Mouse (Mus musculus): ENCODE measurements at regions not wholly inside any gene's neighbourhood (a gene's known extent, or its start where the extent isn't known, plus 50 kb on each side); places are given as distances from the start of the nearest gene placed in this dataset.

GRCm38 (mm10) chr4:142641069-142641468 lies 401.9 kb upstream of the Kazn start:
- no peak for ATAC-seq
- no peak overlapping the region for H3K4me3 ChIP-seq (ENCODE audit: low read depth, low read length)
- H3K27me3 ChIP-seq (replicated peaks; ENCODE audit: control insufficient read depth, insufficient read depth, low read length), result no peaks in the 10 kb centered on the region
- H3K27ac ChIP-seq (ENCODE audit: low read depth, low read length), result no peak overlapping the region
- H3K9me3 ChIP-seq (replicated peaks; ENCODE audit: control insufficient read depth, low read length), result no peaks in the 10 kb centered on the region
- H3K36me3 ChIP-seq (ENCODE audit: control insufficient read depth, insufficient read depth, low read length), result no peaks in the 10 kb centered on the region
- H3K4me1 ChIP-seq (ENCODE audit: control insufficient read depth, insufficient read depth, low read length), result peaks cover 9% of the 10 kb centered on the region; the same call in 1 of the 2 replicates
- no peak overlapping the region for H3K9ac ChIP-seq (ENCODE audit: low read length)
- WGBS, result 93% methylated on average over 10 of the region's 10 CpGs
- no peak overlapping the region for H3K4me2 ChIP-seq (ENCODE audit: low read length)
- DNase-seq (ENCODE audit: low spot score), result no peak

- no peak for DNase-seq (ENCODE audit: low spot score)
- Histone ChIP-seq H3K9me3 (replicated peaks; ENCODE audit: control insufficient read depth, low read length) (no peaks in the 10 kb centered on the region), H3K36me3 (ENCODE audit: control insufficient read depth, insufficient read depth, low read length) (no peaks in the 10 kb centered on the region), H3K4me1 (ENCODE audit: control insufficient read depth, insufficient read depth, low read length) (peaks cover 9% of the 10 kb centered on the region; the same call in 1 of the 2 replicates), H3K27me3 (replicated peaks; ENCODE audit: control insufficient read depth, insufficient read depth, low read length) (no peaks in the 10 kb centered on the region), H3K4me2 (ENCODE audit: low read length) (peak overlapping the region; percentile 32; the same call in 1 of the 2 replicates), H3K27ac (ENCODE audit: low read depth, low read length) (peak overlapping the region; percentile 76), H3K4me3 (ENCODE audit: low read depth, low read length) (no peak overlapping the region), H3K9ac (ENCODE audit: low read length) (peak overlapping the region; percentile 51)
- 27% methylated on average over 9 of the region's 9 CpGs for WGBS
- peak; percentile 57 for ATAC-seq
Observed at GRCm38 (mm10) chr4:142639340-142639733, 400.1 kb upstream of the Kazn start.

- Histone ChIP-seq H3K9me3 (replicated peaks; ENCODE audit: control insufficient read depth, low read length) (no peaks in the 10 kb centered on the region), H3K36me3 (ENCODE audit: control insufficient read depth, insufficient read depth, low read length) (no peaks in the 10 kb centered on the region), H3K9ac (ENCODE audit: low read length) (peak overlapping the region; percentile 51), H3K27me3 (replicated peaks; ENCODE audit: control insufficient read depth, insufficient read depth, low read length) (no peaks in the 10 kb centered on the region), H3K4me1 (ENCODE audit: control insufficient read depth, insufficient read depth, low read length) (peaks cover 9% of the 10 kb centered on the region; the same call in 1 of the 2 replicates), H3K4me2 (ENCODE audit: low read length) (peak overlapping the region; percentile 32; the same call in 1 of the 2 replicates), H3K27ac (ENCODE audit: low read depth, low read length) (peak overlapping the region; percentile 76), H3K4me3 (ENCODE audit: low read depth, low read length) (no peak overlapping the region)
- DNase-seq (ENCODE audit: low spot score) (peak; percentile 71), ATAC-seq (peak; percentile 70)
- WGBS, result 4% methylated on average over 13 of the region's 13 CpGs
Observed at GRCm38 (mm10) chr4:142638733-142639339, 399.6 kb upstream of the Kazn start.

- Histone ChIP-seq H3K27me3 (replicated peaks; ENCODE audit: control insufficient read depth, insufficient read depth, low read length) (no peaks in the 10 kb centered on the region), H3K4me3 (ENCODE audit: low read depth, low read length) (no peak overlapping the region), H3K4me2 (ENCODE audit: low read length) (no peak overlapping the region), H3K9ac (ENCODE audit: low read length) (no peak overlapping the region), H3K9me3 (replicated peaks; ENCODE audit: control insufficient read depth, low read length) (no peaks in the 10 kb centered on the region), H3K27ac (ENCODE audit: low read depth, low read length) (peak overlapping the region; percentile 76), H3K36me3 (ENCODE audit: control insufficient read depth, insufficient read depth, low read length) (no peaks in the 10 kb centered on the region), H3K4me1 (ENCODE audit: control insufficient read depth, insufficient read depth, low read length) (peaks cover 9% of the 10 kb centered on the region; the same call in 1 of the 2 replicates)
- ATAC-seq (no peak), DNase-seq (ENCODE audit: low spot score) (no peak)
- WGBS, result 85% methylated on average over 4 of the region's 4 CpGs
Observed at GRCm38 (mm10) chr4:142638057-142638456, 398.9 kb upstream of the Kazn start.

- H3K27me3 ChIP-seq (replicated peaks; ENCODE audit: control insufficient read depth, insufficient read depth, low read length), result no peaks in the 10 kb centered on the region
- H3K9me3 ChIP-seq (replicated peaks; ENCODE audit: control insufficient read depth, low read length), result no peaks in the 10 kb centered on the region
- H3K27ac ChIP-seq (ENCODE audit: low read depth, low read length), result no peak overlapping the region
- H3K4me2 ChIP-seq (ENCODE audit: low read length), result no peak overlapping the region
- DNase-seq (ENCODE audit: low spot score) (peak; percentile 26), ATAC-seq (no peak)
- H3K9ac ChIP-seq (ENCODE audit: low read length), result no peak overlapping the region
- peaks cover 7% of the 10 kb centered on the region; the same call in 1 of the 2 replicates for H3K4me1 ChIP-seq (ENCODE audit: control insufficient read depth, insufficient read depth, low read length)
- WGBS, result 68% methylated on average over 8 of the region's 8 CpGs
- H3K36me3 ChIP-seq (ENCODE audit: control insufficient read depth, insufficient read depth, low read length), result no peaks in the 10 kb centered on the region
- H3K4me3 ChIP-seq (ENCODE audit: low read depth, low read length), result no peak overlapping the region
Observed at GRCm38 (mm10) chr4:142634398-142634797, 395.2 kb upstream of the Kazn start.

GRCm38 (mm10) chr4:142633667-142634350 lies 394.6 kb upstream of the Kazn start:
- no peak for ATAC-seq
- Histone ChIP-seq H3K9ac (ENCODE audit: low read length) (no peak overlapping the region), H3K4me3 (ENCODE audit: low read depth, low read length) (no peak overlapping the region), H3K27me3 (replicated peaks; ENCODE audit: control insufficient read depth, insufficient read depth, low read length) (no peaks in the 10 kb centered on the region), H3K36me3 (ENCODE audit: control insufficient read depth, insufficient read depth, low read length) (no peaks in the 10 kb centered on the region), H3K4me2 (ENCODE audit: low read length) (no peak overlapping the region), H3K27ac (ENCODE audit: low read depth, low read length) (no peak overlapping the region), H3K4me1 (ENCODE audit: control insufficient read depth, insufficient read depth, low read length) (peaks cover 2% of the 10 kb centered on the region; the same call in 1 of the 2 replicates), H3K9me3 (replicated peaks; ENCODE audit: control insufficient read depth, low read length) (no peaks in the 10 kb centered on the region)
- no peak for DNase-seq (ENCODE audit: low spot score)
- WGBS, result 78% methylated on average over 13 of the region's 13 CpGs

GRCm38 (mm10) chr4:142626503-142627194 lies 387.4 kb upstream of the Kazn start:
- DNase-seq (ENCODE audit: low spot score) (no peak), ATAC-seq (no peak)
- no peak overlapping the region for H3K4me3 ChIP-seq (ENCODE audit: low read depth, low read length)
- H3K27ac ChIP-seq (ENCODE audit: low read depth, low read length), result no peak overlapping the region
- H3K9me3 ChIP-seq (replicated peaks; ENCODE audit: control insufficient read depth, low read length), result no peaks in the 10 kb centered on the region
- H3K36me3 ChIP-seq (ENCODE audit: control insufficient read depth, insufficient read depth, low read length), result no peaks in the 10 kb centered on the region
- H3K4me2 ChIP-seq (ENCODE audit: low read length), result no peak overlapping the region
- no peaks in the 10 kb centered on the region for H3K27me3 ChIP-seq (replicated peaks; ENCODE audit: control insufficient read depth, insufficient read depth, low read length)
- no peak overlapping the region for H3K9ac ChIP-seq (ENCODE audit: low read length)
- WGBS, result 91% methylated on average over 8 of the region's 8 CpGs
- H3K4me1 ChIP-seq (ENCODE audit: control insufficient read depth, insufficient read depth, low read length), result no peaks in the 10 kb centered on the region

GRCm38 (mm10) chr4:142625456-142625855 lies 386.3 kb upstream of the Kazn start:
- Histone ChIP-seq H3K36me3 (ENCODE audit: control insufficient read depth, insufficient read depth, low read length) (no peaks in the 10 kb centered on the region), H3K9me3 (replicated peaks; ENCODE audit: control insufficient read depth, low read length) (no peaks in the 10 kb centered on the region), H3K27me3 (replicated peaks; ENCODE audit: control insufficient read depth, insufficient read depth, low read length) (no peaks in the 10 kb centered on the region), H3K9ac (ENCODE audit: low read length) (no peak overlapping the region), H3K4me1 (ENCODE audit: control insufficient read depth, insufficient read depth, low read length) (no peaks in the 10 kb centered on the region), H3K4me2 (ENCODE audit: low read length) (no peak overlapping the region), H3K4me3 (ENCODE audit: low read depth, low read length) (no peak overlapping the region), H3K27ac (ENCODE audit: low read depth, low read length) (no peak overlapping the region)
- WGBS, result 32% methylated on average over 3 of the region's 3 CpGs
- no peak for ATAC-seq
- DNase-seq (ENCODE audit: low spot score), result no peak

Measured in forebrain, embryonic 14.5 days (tissue).